Mouse (Mus musculus) forebrain, embryonic 12.5 days (tissue): ENCODE measurements around the gene Dnajc6. TPM values are rescaled to one million over a fixed set of nuclear protein-coding genes. Genes with fewer than 3 reads are reported as not detected.

Experiments
- ATAC-seq: fragments of 200-750 bp; cut with Nextera tagmentation; 2 replicates; pipeline ENCODE4 v1.8.0; 2017; ENCODE audit warnings: moderate TSS enrichment; ENCODE audit not compliant: low FRiP score
- H3K27ac ChIP-seq: fragments of 300-500 bp; sonication (generic); 2 replicates; pipeline ENCODE4 v1.5.1; 2016; ENCODE audit warnings: mild to moderate bottlenecking
- H3K27me3 ChIP-seq: fragments of 300-500 bp; sonication (generic); 2 replicates; pipeline ENCODE4 v1.6.1; 2016; ENCODE audit warnings: mild to moderate bottlenecking
- H3K36me3 ChIP-seq: fragments of 300-500 bp; sonication (generic); replicated peaks from 2 replicates; pipeline ENCODE4 v1.6.1; 2016; ENCODE audit warnings: mild to moderate bottlenecking
- H3K4me1 ChIP-seq: fragments of 300-500 bp; sonication (generic); 2 replicates; pipeline ENCODE4 v1.6.1; 2016
- H3K4me2 ChIP-seq: fragments of 300-500 bp; sonication (generic); 2 replicates; pipeline ENCODE4 v1.6.1; 2016; ENCODE audit warnings: mild to moderate bottlenecking, moderate library complexity
- H3K4me3 ChIP-seq: fragments of 300-500 bp; sonication (generic); replicated peaks from 2 replicates; pipeline ENCODE4 v1.5.1; 2016; ENCODE audit warnings: mild to moderate bottlenecking
- H3K9ac ChIP-seq: fragments of 300-500 bp; sonication (generic); 2 replicates; pipeline ENCODE4 v1.6.1; 2016; ENCODE audit warnings: mild to moderate bottlenecking
- H3K9me3 ChIP-seq: fragments of 300-500 bp; sonication (generic); 2 replicates; pipeline ENCODE4 v1.6.1; 2016
- WGBS: fragments of 180-500 bp; shearing (Covaris S2); methylation state at CpG from one replicate; pipeline ENCODE4 v1.1.7; 2016; 5-methylcytosine and 5-hydroxymethylcytosine counted together
- polyA plus RNA-seq: library from polyadenylated mRNA; unstranded; fragments of >200 nt; fragmentation: Nextera tagmentation; extraction: Ambion mirVana; gene quantifications from 2 replicates; pipeline ENCODE4 v1.2.1, GENCODE M21; 2016

Dnajc6 gene
- polyA plus RNA-seq, 1 experiment from 2014 or later, result 8.7 TPM

DNA sequence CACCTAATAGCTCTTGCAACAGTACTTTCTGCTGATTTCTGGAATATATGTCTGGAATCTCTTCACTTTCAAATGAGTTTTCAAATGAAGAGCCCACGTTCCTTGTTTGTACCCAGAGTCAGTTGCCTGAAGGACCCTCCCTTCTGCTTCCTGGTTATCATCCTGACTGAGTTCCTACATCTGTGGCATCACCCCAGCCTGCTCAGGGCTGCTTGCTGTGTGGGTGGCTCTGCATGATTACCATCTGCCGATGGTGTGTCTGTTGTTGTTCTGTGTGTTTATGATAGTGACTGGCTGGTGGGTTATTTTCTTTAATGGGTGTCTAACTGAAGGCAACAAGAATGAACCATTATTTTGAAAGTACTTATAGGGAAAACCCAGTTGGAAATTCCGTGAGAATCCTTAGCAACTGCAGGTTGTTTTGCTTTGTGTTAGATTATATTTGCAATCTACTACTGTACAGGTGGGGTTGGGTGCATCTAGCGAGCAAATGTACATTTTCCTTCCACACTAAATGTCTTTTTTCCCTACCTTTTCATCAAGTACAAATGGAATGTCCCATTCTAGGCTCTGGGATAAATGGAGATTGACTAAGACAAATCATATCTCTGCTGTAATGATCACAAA, 158.5 kb downstream of the Dnajc6 start:
- H3K4me3 ChIP-seq, result no peak overlapping the region
- no peaks in the 10 kb centered on the region for H3K27me3 ChIP-seq
- no peak overlapping the region for H3K9ac ChIP-seq
- no peak overlapping the region for H3K4me2 ChIP-seq
- H3K36me3 ChIP-seq, result peaks cover 15% of the 10 kb centered on the region
- no peak for ATAC-seq
- 0 out of 2 replicates have a peak, but pooled peaks cover 2% of the 10 kb centered on the region for H3K4me1 ChIP-seq
- H3K27ac ChIP-seq, result no peak overlapping the region
- no peaks in the 10 kb centered on the region for H3K9me3 ChIP-seq
- 83% methylated on average over 4 of the region's 4 CpGs for WGBS

- 91% methylated on average over 7 of the region's 7 CpGs for WGBS
- no peak overlapping the region for H3K27ac ChIP-seq
- no peaks in the 10 kb centered on the region for H3K4me1 ChIP-seq
- peaks cover 16% of the 10 kb centered on the region for H3K36me3 ChIP-seq
- H3K4me3 ChIP-seq, result no peak overlapping the region
- no peak overlapping the region for H3K9ac ChIP-seq
- no peaks in the 10 kb centered on the region for H3K27me3 ChIP-seq
- no peaks in the 10 kb centered on the region for H3K9me3 ChIP-seq
- H3K4me2 ChIP-seq, result no peak overlapping the region
- no peak for ATAC-seq
Measured at GRCm38 (mm10) chr4:101655415-101655790, 159.0 kb downstream of the Dnajc6 start.

DNA sequence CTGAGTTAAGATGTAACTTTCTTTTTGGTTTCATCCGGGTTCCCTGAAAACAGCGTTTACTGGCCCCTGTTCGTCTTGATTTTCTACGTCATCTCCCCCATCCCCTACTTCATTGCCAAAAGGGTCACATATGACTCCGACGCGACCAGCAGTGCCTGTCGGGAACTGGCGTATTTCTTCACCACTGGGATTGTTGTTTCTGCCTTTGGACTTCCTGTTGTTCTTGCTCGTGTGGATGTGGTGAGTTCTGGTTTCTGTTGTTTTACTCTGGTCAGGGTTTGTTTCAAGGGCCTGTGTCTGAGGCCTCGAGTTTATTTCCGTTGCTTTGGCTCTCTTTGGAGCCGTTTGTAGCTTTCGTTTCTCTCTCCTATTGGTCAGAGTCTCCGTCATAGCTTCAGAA, 159.6 kb downstream of the Dnajc6 start:
- Histone ChIP-seq H3K4me2 (no peak overlapping the region), H3K9ac (no peak overlapping the region), H3K4me1 (no peaks in the 10 kb centered on the region), H3K9me3 (no peaks in the 10 kb centered on the region), H3K27me3 (no peaks in the 10 kb centered on the region), H3K36me3 (peaks cover 19% of the 10 kb centered on the region), H3K4me3 (no peak overlapping the region), H3K27ac (no peak overlapping the region)
- no peak for ATAC-seq
- WGBS, result 91% methylated on average over 15 of the region's 15 CpGs

GRCm38 (mm10) chr4:101656956-101657570, 160.6 kb downstream of the Dnajc6 start:
- Histone ChIP-seq H3K9ac (no peak overlapping the region), H3K4me3 (no peak overlapping the region), H3K36me3 (peaks cover 19% of the 10 kb centered on the region), H3K27ac (no peak overlapping the region), H3K27me3 (no peaks in the 10 kb centered on the region), H3K9me3 (no peaks in the 10 kb centered on the region), H3K4me2 (no peak overlapping the region), H3K4me1 (no peaks in the 10 kb centered on the region)
- 64% methylated on average over 6 of the region's 6 CpGs for WGBS
- no peak for ATAC-seq

DNA sequence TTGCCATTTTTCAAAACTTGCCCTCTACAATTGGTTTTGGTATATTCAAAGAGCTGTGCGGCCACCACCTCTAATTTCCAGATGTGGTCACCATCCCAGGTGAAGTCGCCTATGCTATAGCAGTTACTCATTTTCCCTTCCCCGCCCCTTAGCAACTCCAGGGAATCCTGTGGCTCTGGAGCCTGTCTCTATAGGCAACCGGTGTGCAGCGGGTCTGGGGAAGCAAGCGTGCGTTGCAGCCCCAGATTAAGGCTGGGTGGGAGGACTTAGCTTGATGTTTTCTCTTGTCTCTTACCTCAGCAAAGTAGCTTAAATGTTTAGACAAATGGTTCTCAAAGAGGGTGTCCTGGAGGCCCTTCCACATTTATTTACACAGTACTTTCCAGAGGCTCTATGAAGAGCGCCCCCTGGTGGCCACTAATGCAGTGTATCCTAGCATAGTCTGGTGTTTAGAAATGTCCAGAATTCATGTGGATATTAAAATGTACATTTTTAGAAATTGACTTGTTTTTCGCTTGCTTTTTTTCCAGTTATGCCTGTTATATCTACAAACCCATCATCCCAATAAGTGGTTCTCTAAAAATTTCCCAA, 167.8 kb downstream of the Dnajc6 start:
- 67% methylated on average over 9 of the region's 9 CpGs for WGBS
- Histone ChIP-seq H3K27ac (no peak overlapping the region), H3K9ac (no peak overlapping the region), H3K4me3 (no peak overlapping the region), H3K27me3 (no peaks in the 10 kb centered on the region), H3K9me3 (0 out of 2 replicates have a peak, but pooled peaks cover 4% of the 10 kb centered on the region), H3K4me1 (peaks cover 2% of the 10 kb centered on the region; the same call in 1 of the 2 replicates), H3K36me3 (peaks cover 21% of the 10 kb centered on the region), H3K4me2 (no peak overlapping the region)
- no peak for ATAC-seq

DNA sequence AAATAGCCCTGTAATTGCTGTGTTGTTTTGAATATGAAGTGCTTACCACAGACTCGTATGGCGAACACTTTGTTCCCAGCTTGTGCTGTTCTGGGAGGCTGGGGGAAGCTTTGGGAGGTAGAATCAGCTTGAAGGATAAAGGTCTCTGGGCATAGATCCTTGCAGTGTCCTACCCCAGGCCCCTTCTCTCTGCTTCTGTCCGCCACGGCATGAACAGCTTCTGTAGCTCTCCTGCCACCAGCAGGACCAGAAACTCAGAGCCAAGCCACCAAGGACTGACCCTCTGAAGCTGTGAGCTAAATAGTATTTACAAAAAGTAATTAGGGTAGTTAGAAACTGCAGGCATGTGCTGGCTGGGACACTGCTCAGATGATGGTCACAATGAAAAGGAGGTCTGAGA, 168.3 kb downstream of the Dnajc6 start:
- no peak overlapping the region for H3K27ac ChIP-seq

DNA sequence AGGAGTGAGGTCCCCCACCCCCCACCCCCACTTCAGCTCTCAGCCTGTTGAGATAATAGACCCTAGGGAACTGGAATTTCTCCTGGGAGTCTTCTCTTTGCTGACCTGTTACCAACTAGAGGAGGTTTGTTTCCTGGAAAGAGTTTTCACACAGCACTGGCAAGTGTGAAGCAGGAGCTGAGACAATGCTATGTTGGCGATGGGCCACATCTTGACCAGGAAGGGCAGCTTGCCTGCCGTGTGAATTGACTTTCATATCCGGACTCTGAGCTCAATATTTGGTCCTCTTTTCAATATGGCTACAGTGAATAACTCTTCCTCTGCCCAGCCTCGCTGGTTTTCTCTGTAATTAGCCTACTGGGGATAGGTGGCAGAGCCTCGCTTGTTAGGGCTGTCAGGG, 172.7 kb downstream of the Dnajc6 start:
- Histone ChIP-seq H3K9ac (no peak overlapping the region), H3K4me2 (no peak overlapping the region), H3K27ac (no peak overlapping the region), H3K27me3 (no peaks in the 10 kb centered on the region), H3K36me3 (no peaks in the 10 kb centered on the region), H3K4me3 (no peak overlapping the region), H3K9me3 (0 out of 2 replicates have a peak, but pooled peaks cover 4% of the 10 kb centered on the region), H3K4me1 (peaks cover 3% of the 10 kb centered on the region; the same call in 1 of the 2 replicates)
- 49% methylated on average over 5 of the region's 5 CpGs for WGBS
- no peak for ATAC-seq

More for the DNA sequence above, 168.3 kb downstream of the Dnajc6 start:
- Histone ChIP-seq H3K4me2 (no peak overlapping the region), H3K36me3 (peaks cover 16% of the 10 kb centered on the region), H3K27me3 (no peaks in the 10 kb centered on the region), H3K4me3 (no peak overlapping the region), H3K9ac (no peak overlapping the region), H3K9me3 (0 out of 2 replicates have a peak, but pooled peaks cover 4% of the 10 kb centered on the region), H3K4me1 (peaks cover 3% of the 10 kb centered on the region; the same call in 1 of the 2 replicates)
- no peak for ATAC-seq
- 95% methylated on average over 4 of the region's 4 CpGs for WGBS

DNA sequence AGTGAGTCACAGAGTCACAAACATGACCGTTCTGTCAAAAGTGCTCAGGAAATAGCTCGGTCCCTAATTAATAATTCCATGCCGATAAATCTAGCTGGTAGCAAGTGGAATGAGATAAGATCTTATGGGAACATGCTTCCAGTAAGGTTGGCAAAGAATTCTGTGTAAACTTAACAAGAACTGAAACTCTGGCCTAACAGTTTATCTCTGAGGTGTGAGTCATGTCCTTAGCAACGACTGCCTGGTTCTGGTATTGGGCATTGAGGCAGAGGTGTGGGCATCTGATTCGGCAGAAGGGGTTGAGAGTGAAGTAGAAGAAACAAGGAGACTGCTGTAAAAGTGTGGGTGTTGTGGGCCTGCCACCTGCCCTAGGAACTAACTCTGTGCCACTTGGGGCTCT, 173.4 kb downstream of the Dnajc6 start:
- Histone ChIP-seq H3K4me3 (no peak overlapping the region), H3K27ac (no peak overlapping the region), H3K36me3 (no peaks in the 10 kb centered on the region), H3K9me3 (0 out of 2 replicates have a peak, but pooled peaks cover 4% of the 10 kb centered on the region), H3K27me3 (no peaks in the 10 kb centered on the region), H3K4me2 (no peak overlapping the region), H3K4me1 (peaks cover 3% of the 10 kb centered on the region; the same call in 1 of the 2 replicates), H3K9ac (no peak overlapping the region)
- no peak for ATAC-seq
- WGBS, result 74% methylated on average over 5 of the region's 5 CpGs

GRCm38 (mm10) chr4:101674790-101675189, 178.3 kb downstream of the Dnajc6 start:
- H3K4me3 ChIP-seq, result no peak overlapping the region
- no peak overlapping the region for H3K4me2 ChIP-seq
- H3K9me3 ChIP-seq, result no peaks in the 10 kb centered on the region
- H3K9ac ChIP-seq, result no peak overlapping the region
- H3K4me1 ChIP-seq, result no peaks in the 10 kb centered on the region
- 82% methylated on average over 5 of the region's 5 CpGs for whole genome bisulfite sequencing
- H3K27me3 ChIP-seq, result no peaks in the 10 kb centered on the region
- no peaks in the 10 kb centered on the region for H3K36me3 ChIP-seq
- no peak for ATAC-seq
- no peak overlapping the region for H3K27ac ChIP-seq

DNA sequence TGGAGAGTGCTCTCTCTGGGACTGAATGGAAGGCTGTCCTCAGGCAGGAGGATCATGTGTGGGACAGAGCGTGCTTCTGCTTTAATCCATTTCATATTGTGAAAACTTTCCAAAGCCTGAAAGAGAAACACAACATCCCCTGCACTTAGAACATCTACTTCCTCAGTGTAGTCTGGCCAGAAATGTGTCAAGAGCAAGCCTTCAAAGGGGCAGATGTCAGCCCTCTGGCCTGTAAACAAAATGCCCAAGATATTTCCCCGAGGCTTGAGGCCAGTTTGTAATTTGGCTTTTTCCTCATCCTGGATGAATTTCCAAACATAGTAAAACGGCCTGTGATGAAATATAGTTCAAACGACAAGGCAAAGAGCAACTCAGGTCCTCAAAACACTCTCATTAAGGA, 179.3 kb downstream of the Dnajc6 start:
- H3K36me3 ChIP-seq, result no peaks in the 10 kb centered on the region
- no peak overlapping the region for H3K4me2 ChIP-seq
- no peaks in the 10 kb centered on the region for H3K27me3 ChIP-seq
- no peaks in the 10 kb centered on the region for H3K9me3 ChIP-seq
- no peaks in the 10 kb centered on the region for H3K4me1 ChIP-seq
- WGBS, result 87% methylated on average over 4 of the region's 4 CpGs
- H3K27ac ChIP-seq, result no peak overlapping the region
- no peak overlapping the region for H3K4me3 ChIP-seq
- H3K9ac ChIP-seq, result no peak overlapping the region
- no peak for ATAC-seq

DNA sequence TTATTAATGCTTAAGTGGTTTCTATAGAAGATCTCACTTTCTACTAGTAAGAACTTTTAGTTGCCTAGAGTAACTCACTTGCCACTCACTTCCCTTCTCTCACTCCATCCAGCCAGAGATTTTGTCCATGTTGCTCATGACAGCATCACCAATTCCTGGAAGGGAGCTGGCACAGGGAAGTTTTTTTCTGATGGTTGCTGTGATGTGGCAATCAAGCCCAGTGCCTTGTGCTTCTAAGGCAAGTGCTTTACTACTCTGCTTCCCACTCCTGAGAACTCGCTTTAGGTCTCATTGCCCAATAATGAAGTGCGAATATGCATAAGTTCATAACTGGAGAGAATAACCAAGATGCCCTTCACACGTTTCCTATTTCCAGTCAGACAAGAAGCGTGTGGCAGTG, 186.2 kb downstream of the Dnajc6 start:
- ATAC-seq, result no peak
- no peaks in the 10 kb centered on the region for H3K4me1 ChIP-seq
- WGBS, result 87% methylated on average over 4 of the region's 4 CpGs

DNA sequence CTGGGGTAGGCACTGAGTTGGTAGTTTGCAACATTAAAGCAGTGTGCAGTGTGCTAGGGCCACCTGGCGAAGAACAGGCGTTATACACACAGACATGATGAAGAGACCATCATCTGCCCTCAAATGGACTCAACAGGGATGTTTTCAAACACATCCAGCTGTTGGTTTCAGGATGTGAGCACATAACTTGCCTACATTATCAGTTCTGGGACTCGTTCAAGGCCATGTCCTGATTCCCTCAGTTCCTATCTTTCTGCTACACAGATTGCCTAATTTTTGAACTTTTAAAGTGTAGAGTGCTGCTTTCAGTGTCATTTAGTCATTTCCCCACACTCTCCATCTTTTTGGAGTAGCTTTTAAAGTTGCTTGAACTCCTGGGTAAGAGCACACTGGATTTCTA, 186.6 kb downstream of the Dnajc6 start:
- no peak for ATAC-seq
- Histone ChIP-seq H3K4me2 (no peak overlapping the region), H3K27me3 (no peaks in the 10 kb centered on the region), H3K36me3 (no peaks in the 10 kb centered on the region), H3K9me3 (no peaks in the 10 kb centered on the region), H3K4me1 (no peaks in the 10 kb centered on the region), H3K4me3 (no peak overlapping the region), H3K27ac (no peak overlapping the region), H3K9ac (no peak overlapping the region)
- 85% methylated on average over 3 of the region's 3 CpGs for WGBS

More for the DNA sequence above, 186.2 kb downstream of the Dnajc6 start:
- Histone ChIP-seq H3K27me3 (no peaks in the 10 kb centered on the region), H3K9ac (no peak overlapping the region), H3K4me3 (no peak overlapping the region), H3K4me2 (no peak overlapping the region), H3K9me3 (no peaks in the 10 kb centered on the region), H3K27ac (no peak overlapping the region), H3K36me3 (no peaks in the 10 kb centered on the region)

DNA sequence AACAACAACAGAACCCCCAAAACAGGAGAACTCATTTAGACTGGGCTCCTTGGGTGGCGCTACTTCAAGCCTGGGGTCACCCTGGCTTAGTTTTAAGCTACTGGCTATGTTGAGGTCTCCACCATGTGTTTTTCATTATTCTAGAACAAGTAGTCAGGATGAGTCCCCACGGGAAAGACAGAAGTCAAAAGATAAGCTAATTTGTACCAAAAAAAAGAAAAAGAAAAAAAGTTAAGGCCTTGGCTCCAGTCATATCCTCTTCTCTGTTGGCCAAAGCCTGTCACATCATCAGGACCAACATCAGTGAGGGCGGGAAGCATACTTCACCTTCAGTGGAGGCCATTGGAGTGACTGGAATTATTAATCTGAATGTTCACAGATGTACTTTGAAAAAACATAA, 188.4 kb downstream of the Dnajc6 start:
- Histone ChIP-seq H3K4me3 (no peak overlapping the region), H3K4me1 (no peaks in the 10 kb centered on the region), H3K9me3 (no peaks in the 10 kb centered on the region), H3K36me3 (no peaks in the 10 kb centered on the region), H3K27ac (no peak overlapping the region), H3K9ac (no peak overlapping the region), H3K27me3 (no peaks in the 10 kb centered on the region), H3K4me2 (no peak overlapping the region)
- no peak for ATAC-seq
- WGBS, result 92% methylated on average over 3 of the region's 3 CpGs
